Mouse (Mus musculus) forebrain, postnatal 0 days (tissue): Measurements from ENCODE around the gene Man1a. TPM values are rescaled to one million over a fixed set of nuclear protein-coding genes. Genes with fewer than 3 reads are reported as not detected.

Source experiments
- ATAC-seq: fragments of 200-750 bp; cut with Nextera tagmentation; 2 replicates; pipeline ENCODE4 v1.8.0; 2017; ENCODE audit warnings: mild to moderate bottlenecking, moderate library complexity
- DNase-seq: peaks from one replicate; pipeline ENCODE4 v3.0.0-alpha.2; 2015
- H3K27ac ChIP-seq: fragments of 300-500 bp; sonication (generic); 2 replicates; pipeline ENCODE4 v1.5.1; 2014; ENCODE audit warnings: low read depth, mild to moderate bottlenecking, antibody characterized with exemption, low read length, moderate library complexity, mixed read lengths
- H3K27me3 ChIP-seq: fragments of 300-500 bp; sonication (generic); 2 replicates; pipeline ENCODE4 v1.6.1; 2014; ENCODE audit warnings: mild to moderate bottlenecking, low read length, mixed read lengths; ENCODE audit not compliant: insufficient read depth
- H3K36me3 ChIP-seq: fragments of 300-500 bp; sonication (generic); 2 replicates; pipeline ENCODE4 v1.6.1; 2014; ENCODE audit warnings: mild to moderate bottlenecking, moderate library complexity; ENCODE audit not compliant: insufficient read depth
- H3K4me1 ChIP-seq: fragments of 300-500 bp; sonication (generic); 2 replicates; pipeline ENCODE4 v1.6.1; 2014; ENCODE audit warnings: antibody characterized with exemption; ENCODE audit not compliant: insufficient read depth
- H3K4me2 ChIP-seq: fragments of 300-500 bp; sonication (generic); 2 replicates; pipeline ENCODE4 v1.6.1; 2014; ENCODE audit warnings: low read depth, mild to moderate bottlenecking, moderate library complexity
- H3K4me3 ChIP-seq: fragments of 300-500 bp; sonication (generic); 2 replicates; pipeline ENCODE4 v1.5.1; 2014; ENCODE audit warnings: low read depth, low read length, mixed read lengths
- H3K9ac ChIP-seq: fragments of 300-500 bp; sonication (generic); 2 replicates; pipeline ENCODE4 v1.6.1; 2014; ENCODE audit warnings: mild to moderate bottlenecking
- H3K9me3 ChIP-seq: fragments of 300-500 bp; sonication (generic); 2 replicates; pipeline ENCODE4 v1.6.1; 2016; ENCODE audit warnings: low read length
- CTCF ChIP-seq: sonication (generic); IDR thresholded peaks from 2 replicates; pipeline ENCODE4 v1.5.1; 2016; ENCODE audit warnings: antibody characterized with exemption, control low read depth, low read depth
- WGBS: fragments of 180-500 bp; shearing (Covaris S2); extraction: QIAGEN DNeasy Blood & Tissue Kit; methylation state at CpG from one replicate; pipeline ENCODE4 v1.1.7; 2014; 5-methylcytosine and 5-hydroxymethylcytosine counted together
- polyA plus RNA-seq: library from polyadenylated mRNA; unstranded; fragments of >200 nt; fragmentation: Nextera tagmentation; extraction: Ambion mirVana; gene quantifications from 2 replicates; pipeline ENCODE4 v1.2.1, GENCODE M21; 2015
- total RNA-seq: library from RNA; depleted of rRNA; stranded (reverse); fragments of >200 nt; gene quantifications from 2 replicates; pipeline ENCODE4 v1.2.3, GENCODE M21; 2014

Man1a gene
- total and polyA plus RNA-seq, 2 experiments from 2014 or later = 4.7 to 25.4 TPM

DNA sequence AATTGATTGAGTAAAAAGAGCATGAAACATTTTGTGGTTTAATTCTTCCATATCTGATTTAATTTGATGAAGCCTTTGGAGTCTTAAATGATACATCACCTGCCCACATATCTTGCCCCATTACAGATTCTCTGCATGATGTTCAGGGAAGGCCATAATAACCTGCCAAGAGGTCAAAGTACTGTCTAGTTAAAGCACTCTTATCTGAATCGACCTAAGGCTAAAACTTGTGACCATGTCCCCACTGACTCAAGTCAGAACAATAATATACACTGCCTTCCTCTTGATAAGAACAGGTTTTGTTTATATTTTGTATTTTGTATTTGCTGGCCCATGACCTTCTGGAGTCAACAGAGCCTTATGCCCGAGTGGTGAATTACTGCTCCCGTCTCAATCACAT, 154.2 kb downstream of the Man1a start:
- ATAC-seq = no peak
- Histone ChIP-seq H3K9ac (no peak overlapping the region), H3K27ac (no peak overlapping the region), H3K4me1 (no peaks in the 10 kb centered on the region), H3K9me3 (no peaks in the 10 kb centered on the region), H3K4me3 (no peak overlapping the region), H3K36me3 (no peaks in the 10 kb centered on the region), H3K4me2 (no peak overlapping the region), H3K27me3 (no peaks in the 10 kb centered on the region)
- WGBS = 93% methylated on average over 3 of the region's 3 CpGs
- no peak for TF ChIP-seq CTCF
- no peak for DNase-seq

DNA sequence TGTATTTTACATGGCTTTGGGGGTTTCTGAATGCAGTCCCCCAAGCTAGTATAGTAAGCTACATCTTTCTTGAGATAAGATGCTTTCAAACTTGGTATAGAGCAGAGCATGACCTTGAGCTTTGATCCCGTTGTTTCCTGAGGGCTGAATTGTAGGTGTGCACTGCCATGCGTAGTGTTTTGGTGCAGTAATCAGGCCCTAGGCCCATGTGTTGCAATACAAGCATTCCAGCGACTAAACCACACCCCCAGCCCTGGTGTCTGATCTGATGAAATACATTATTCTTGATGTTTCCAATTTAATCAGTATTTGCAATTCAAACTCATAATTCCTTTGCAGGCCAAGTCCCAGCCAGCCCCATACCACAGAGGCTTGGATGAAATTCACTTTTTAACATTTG, 158.9 kb downstream of the Man1a start:
- Histone ChIP-seq H3K36me3 (no peaks in the 10 kb centered on the region), H3K9ac (no peak overlapping the region), H3K4me3 (no peak overlapping the region), H3K27me3 (no peaks in the 10 kb centered on the region), H3K9me3 (no peaks in the 10 kb centered on the region), H3K27ac (no peak overlapping the region), H3K4me2 (no peak overlapping the region), H3K4me1 (no peaks in the 10 kb centered on the region)
- 77% methylated on average over 3 of the region's 3 CpGs for WGBS
- no peak for TF ChIP-seq CTCF
- no peak for ATAC-seq
- no peak for DNase-seq

DNA sequence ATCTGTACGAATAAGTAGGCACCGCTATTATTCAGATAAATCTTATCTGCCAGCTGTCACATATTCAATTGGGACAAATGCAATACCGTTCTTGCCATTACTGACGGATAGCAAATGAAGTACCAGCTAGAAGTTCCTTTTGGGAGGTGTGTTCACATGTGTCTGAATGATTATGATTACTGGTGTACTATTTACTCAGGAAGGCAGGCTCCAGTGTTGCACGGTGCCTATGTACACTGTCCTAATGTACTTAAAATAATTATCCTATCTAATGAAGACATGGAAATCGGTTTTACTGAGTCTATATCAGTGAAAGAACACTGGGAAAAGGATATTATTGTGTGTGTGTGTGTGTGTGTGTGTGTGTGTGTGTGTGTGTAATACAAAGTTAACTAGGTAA, 160.7 kb downstream of the Man1a start:
- DNase-seq = no peak
- no peak for ATAC-seq
- no peaks in the 10 kb centered on the region for H3K9me3 ChIP-seq
- no peak for TF ChIP-seq CTCF
- H3K27me3 ChIP-seq = no peaks in the 10 kb centered on the region
- H3K9ac ChIP-seq = no peak overlapping the region
- 75% methylated on average over 6 of the region's 6 CpGs for WGBS
- H3K4me3 ChIP-seq = no peak overlapping the region
- no peak overlapping the region for H3K4me2 ChIP-seq
- no peak overlapping the region for H3K27ac ChIP-seq
- H3K36me3 ChIP-seq = no peaks in the 10 kb centered on the region
- H3K4me1 ChIP-seq = no peaks in the 10 kb centered on the region

DNA sequence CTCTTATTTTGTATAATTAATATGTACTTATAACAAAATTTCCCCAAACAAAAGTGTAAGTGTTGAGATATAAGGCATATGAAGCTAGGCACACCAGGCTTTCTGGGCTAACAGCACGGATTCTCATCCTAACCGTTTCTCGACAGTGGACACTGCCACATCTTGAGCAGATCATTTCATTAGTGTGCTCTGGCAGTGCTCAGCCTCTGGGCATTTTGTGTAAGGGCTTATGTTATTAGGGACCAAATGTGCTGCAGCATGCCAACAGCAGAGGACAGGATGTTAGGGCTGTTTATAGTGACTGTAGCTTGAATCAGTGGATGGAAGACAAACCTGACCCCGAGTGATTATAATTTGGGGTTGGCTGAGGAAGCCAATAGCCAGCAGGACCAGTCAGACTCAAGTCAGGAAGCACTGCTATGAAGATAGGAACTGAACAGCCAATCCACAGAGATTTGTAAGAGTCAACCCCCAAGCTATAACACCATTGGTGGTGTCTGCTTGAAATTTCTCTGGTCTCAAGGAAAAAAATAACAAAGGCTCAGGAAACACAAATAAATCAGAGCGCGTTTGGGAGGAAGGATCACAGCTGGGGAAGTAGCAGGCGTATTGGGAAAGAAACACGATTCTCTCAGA, 161.3 kb downstream of the Man1a start:
- Histone ChIP-seq H3K36me3 (no peaks in the 10 kb centered on the region), H3K4me3 (no peak overlapping the region), H3K27ac (no peak overlapping the region), H3K4me2 (no peak overlapping the region), H3K9ac (no peak overlapping the region), H3K4me1 (no peaks in the 10 kb centered on the region), H3K9me3 (no peaks in the 10 kb centered on the region), H3K27me3 (no peaks in the 10 kb centered on the region)
- ATAC-seq = no peak
- no peak for DNase-seq
- 83% methylated on average over 8 of the region's 8 CpGs for WGBS
- no peak for TF ChIP-seq CTCF

DNA sequence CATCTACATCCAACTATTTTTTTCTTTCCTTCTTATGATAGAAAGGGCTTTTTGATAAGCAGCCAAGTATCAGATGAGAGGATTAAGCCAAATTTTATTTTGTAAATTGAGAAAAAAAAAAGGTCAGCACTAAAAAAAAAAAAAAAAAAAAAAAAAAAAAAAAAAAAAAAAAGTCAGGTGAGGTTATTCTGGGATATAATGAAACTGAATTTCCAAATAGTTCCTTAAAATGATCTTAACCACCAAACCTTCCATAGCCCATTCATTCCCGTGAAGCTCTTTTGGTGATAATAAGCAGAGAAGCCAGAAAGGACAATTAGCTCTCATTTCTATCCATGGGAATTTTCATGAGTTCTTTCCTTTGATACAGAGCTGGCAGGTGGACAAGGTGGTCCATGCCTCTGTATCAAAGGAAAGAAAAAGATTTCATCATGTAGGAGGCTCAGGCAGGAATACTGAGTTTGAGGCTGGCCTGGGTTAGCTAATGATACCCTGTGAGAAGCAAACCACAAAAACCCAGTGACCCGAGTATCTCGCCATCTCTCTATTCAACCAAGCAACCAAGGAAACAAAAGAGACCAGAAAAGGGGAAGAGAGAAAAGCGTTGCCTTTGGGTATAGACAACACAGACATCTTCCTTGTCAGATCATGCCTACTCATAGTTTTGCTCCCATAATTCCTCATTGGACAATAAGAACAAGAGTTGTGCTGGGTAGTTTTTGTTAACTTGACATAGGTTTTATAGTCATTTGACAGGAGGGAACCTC, 162.7 kb downstream of the Man1a start:
- H3K36me3 ChIP-seq = no peaks in the 10 kb centered on the region
- 83% methylated on average over 4 of the region's 4 CpGs for WGBS
- no peak for TF ChIP-seq CTCF

DNA sequence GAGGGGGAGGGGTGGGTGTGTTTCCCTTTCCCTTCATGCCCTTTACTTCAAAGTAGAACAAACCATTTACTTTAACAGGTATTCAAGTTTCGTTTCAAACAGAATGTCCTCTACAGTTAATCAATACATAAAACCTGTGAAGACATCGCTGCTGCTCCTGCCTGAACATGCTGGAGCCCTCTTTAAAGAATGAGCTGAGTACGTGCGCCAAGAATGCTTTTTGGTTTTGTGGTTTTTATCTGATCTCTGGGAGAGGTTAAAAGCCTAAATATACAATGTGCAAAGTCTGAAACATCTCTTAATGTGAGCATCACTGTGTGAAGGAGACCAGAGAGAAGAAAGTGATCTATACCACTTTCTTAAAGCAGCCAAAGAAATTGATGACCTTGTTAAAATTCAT, 186.9 kb downstream of the Man1a start:
- no peak overlapping the region for H3K4me3 ChIP-seq
- no peak overlapping the region for H3K4me2 ChIP-seq
- H3K9me3 ChIP-seq = no peaks in the 10 kb centered on the region
- ATAC-seq (no peak), DNase-seq (no peak)
- H3K4me1 ChIP-seq = no peaks in the 10 kb centered on the region
- H3K27me3 ChIP-seq = no peaks in the 10 kb centered on the region
- no peaks in the 10 kb centered on the region for H3K36me3 ChIP-seq
- TF ChIP-seq CTCF = no peak
- H3K27ac ChIP-seq = no peak overlapping the region
- no peak overlapping the region for H3K9ac ChIP-seq
- 85% methylated on average over 4 of the region's 4 CpGs for WGBS

More for the DNA sequence above, 162.7 kb downstream of the Man1a start:
- Histone ChIP-seq H3K9ac (no peak overlapping the region), H3K4me2 (no peak overlapping the region), H3K9me3 (no peaks in the 10 kb centered on the region), H3K27ac (no peak overlapping the region), H3K4me3 (no peak overlapping the region), H3K4me1 (no peaks in the 10 kb centered on the region), H3K27me3 (no peaks in the 10 kb centered on the region)
- DNase-seq (no peak), ATAC-seq (no peak)

DNA sequence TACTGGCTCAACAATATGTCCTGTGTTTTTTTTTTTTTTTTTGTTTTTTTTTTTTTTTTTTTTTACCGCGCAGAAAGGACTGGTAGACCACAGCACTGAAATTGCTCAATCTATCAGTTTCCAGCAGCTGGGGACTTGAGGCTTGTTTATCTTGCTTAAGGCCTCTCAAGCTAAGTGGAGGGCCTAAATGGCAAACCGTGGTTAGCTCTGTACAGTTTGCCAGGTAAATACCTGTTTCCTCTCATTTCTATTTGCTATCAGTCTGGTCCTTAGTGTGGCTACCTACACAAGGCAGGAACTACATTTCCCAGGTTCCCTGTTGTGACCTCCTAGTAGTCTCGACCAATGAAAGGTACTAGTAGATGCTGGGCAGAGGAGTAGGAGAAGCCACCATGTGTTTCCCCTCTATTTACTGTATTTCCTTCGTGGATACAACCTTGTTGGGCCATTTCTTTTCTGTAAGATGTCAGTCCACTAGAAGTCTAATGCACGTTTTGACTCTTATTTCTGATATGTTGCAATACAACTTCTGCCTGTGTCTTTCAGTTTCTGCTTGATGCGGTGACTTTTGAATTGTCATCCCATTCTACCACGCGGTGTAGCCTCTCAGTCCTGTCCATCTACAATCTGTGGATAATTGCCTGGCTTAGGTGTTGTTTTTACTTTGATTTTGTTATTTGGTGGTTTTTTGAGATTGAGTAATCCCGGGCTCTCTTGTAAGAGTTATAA, 187.9 kb downstream of the Man1a start:
- no peaks in the 10 kb centered on the region for H3K27me3 ChIP-seq
- WGBS = 85% methylated on average over 10 of the region's 10 CpGs
- H3K4me2 ChIP-seq = no peak overlapping the region
- no peak for ATAC-seq
- no peak for DNase-seq
- H3K27ac ChIP-seq = no peak overlapping the region
- H3K9ac ChIP-seq = no peak overlapping the region
- no peak overlapping the region for H3K4me3 ChIP-seq
- no peaks in the 10 kb centered on the region for H3K9me3 ChIP-seq
- TF ChIP-seq CTCF = no peak
- H3K36me3 ChIP-seq = no peaks in the 10 kb centered on the region
- no peaks in the 10 kb centered on the region for H3K4me1 ChIP-seq
